Mouse (Mus musculus) natural killer cell, adult 2 months (primary cell): ENCODE results near the gene Lmntd1.

Experiments
- DNase-seq, 2 experiments: peaks; one replicate each; pipeline ENCODE4 v3.0.0; 2022; ENCODE audit warnings: low spot score in 2 of 2

Lmntd1 gene

DNA sequence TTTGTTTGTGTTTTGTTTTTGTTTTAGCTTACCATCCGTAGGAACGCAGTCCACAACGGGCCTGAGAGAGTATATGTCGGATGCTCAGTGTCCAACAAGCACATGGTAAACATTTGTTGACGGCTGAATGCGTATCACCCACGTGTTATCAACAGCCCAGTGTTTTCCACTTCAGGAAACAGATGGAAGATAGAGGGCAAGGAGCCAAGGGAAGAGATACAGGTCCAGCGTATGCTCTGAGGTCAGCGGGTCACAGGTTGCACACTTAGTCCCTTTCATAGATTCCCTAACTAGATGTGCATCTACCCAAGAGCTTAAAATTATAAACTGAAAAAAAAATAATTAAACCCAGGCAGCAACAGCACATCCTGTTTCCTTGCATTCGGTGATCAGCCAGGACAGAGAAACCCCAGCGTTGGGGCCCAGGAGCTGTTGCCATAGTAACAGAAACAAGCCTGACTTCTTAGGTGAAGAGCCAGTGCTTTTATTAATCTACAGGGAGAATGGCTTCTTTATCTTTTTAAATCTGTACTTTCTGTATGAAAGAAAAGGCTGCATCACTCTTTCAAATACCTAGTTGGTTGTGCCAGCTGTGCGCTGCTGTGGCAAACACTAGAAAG, 128.0 kb downstream of the Lmntd1 start:
- DNase-seq = no peak

DNA sequence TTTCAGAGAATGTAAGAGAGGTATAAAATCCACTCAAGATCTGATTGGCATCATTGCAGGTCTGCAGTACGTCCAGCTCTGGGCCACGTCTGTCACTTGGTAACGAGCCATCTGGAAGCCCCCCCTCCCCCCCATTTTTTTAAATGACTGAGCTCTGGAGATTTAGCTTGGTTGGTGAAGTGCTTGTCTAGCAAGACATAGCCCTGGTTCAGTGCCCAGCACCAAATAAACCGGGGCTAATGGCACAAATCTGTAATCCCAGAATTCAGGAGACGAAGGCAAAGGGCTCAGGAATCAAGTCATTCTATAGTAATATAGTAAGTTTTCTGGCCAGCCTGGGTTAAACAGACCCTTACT, 130.8 kb downstream of the Lmntd1 start:
- no peak for DNase-seq

DNA sequence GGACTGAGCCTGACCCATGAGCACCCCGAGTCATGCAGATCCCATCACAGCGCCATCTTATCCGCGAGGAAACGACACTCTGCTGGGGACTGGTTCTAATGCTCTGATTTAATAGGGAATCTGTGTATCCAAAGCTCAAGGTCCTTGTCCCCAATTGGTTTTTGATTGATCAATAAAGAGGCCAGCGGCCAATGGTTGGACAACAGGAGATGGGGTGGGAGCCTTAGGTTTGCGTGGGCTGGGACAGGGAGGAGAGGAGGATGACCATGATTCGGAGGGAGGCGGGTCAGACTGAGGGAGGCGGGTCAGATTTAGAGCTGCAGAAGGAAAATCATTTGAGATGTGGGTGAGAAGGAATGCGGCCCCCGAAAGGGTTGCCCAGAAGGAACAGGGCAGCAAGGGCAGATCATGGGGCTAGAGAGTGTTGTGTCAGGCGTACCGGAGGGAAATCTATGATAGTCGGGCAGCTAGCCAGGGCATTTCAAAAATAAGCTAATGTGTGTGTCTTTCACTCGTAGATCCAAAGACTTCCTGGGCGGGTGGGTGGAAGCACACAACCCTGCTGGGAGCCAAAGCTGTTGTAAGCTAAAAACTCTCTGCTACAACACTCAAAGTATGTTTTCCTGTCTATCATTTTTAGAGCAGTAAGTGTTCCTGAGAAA, 131.3 kb downstream of the Lmntd1 start:
- DNase-seq = no peak

DNA sequence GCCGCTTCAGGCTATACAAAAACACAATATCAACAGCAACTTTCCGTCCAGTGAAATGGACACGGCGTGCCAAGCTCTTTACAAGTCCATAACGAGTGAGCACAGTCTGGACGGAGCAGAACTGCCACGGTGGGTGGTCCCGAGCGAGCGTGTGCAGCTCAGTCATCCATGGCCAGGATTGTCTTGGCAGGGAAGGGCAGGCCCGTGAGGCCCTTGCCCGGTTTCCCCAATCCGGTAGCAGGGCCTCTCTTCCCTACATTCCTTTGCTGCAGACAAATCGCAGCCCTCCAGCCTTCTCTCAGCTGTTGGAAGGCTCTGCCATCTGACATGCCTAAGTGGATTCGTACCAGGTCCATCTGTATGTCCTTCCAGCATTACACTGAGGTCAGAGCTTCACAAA, 132.2 kb downstream of the Lmntd1 start:
- DNase-seq = no peak

DNA sequence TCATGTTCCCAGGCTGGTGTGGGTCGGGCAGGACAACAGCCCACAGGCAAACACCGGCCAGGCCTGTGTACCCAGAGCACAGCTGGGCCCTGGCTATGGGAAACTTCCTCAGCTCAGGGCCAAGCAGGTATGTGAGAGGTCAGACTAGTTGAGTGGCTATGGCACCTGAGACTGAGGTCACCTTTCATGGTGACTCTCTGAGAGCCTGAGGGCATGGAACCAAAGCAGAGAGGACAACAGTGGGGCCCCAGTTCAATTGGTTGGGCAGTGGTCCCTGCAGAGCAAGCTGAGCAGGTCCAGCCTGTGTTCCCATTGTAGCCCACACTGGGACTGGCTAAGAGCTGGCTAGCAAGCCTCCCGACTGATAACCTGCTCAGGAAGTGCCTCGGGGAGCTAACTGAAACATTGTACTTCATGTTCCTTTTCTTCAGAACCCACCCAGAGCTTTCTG, 135.3 kb downstream of the Lmntd1 start:
- DNase-seq = no peak

DNA sequence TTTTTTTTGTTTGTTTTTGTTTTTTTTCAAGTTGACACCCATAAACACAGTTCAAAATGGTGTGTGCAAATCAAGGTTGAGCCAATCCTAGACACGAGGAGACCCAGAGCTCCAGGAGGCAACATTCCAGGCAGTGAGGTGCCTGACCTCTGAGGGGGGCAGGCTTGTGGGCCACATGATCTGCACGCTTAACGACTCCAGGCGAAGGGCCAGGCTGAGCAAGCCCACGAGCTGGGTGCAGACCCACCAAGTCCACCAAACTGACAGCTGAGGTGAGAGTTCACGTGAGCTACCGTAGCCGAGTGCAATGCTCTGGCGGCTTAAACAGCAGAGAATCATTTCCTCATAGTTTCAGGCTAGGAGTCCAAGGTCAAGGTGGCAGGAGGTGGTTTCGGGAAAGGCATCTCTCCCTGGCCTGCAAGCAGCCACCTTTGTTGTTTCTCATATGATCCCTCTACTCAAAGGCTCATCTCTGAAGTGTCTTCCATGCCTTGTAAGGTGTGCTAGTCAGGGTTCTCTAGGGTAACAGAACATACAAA, 136.7 kb downstream of the Lmntd1 start:
- no peak for DNase-seq

DNA sequence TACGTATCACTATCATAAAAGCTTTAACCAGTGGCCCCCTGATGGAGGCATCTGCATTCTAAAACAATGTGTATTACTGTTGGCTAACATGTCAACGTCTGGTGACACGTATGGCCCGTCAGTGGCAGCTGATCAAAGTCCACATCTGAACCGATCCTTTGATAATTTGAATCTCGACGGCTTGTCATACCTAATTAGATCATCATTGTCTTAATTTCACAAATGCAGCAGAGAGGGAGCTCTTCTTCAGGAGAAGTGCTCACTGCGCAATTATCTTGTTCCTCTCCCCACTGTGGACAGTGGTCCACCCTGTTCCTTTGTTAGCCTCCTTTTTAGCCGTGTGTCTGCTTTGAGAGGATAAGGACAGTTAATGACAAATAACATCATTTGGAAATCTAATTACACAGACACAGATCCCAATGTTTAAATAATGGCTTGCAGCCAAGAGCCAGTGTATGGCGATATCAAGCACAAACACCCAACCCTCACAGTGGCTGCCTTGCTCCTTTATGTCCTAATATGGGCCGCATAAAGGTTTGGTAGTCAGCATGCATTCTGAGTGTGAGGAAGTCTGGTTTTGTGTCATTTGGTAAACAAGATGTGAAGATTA, 142.4 kb downstream of the Lmntd1 start:
- no peak for DNase-seq

DNA sequence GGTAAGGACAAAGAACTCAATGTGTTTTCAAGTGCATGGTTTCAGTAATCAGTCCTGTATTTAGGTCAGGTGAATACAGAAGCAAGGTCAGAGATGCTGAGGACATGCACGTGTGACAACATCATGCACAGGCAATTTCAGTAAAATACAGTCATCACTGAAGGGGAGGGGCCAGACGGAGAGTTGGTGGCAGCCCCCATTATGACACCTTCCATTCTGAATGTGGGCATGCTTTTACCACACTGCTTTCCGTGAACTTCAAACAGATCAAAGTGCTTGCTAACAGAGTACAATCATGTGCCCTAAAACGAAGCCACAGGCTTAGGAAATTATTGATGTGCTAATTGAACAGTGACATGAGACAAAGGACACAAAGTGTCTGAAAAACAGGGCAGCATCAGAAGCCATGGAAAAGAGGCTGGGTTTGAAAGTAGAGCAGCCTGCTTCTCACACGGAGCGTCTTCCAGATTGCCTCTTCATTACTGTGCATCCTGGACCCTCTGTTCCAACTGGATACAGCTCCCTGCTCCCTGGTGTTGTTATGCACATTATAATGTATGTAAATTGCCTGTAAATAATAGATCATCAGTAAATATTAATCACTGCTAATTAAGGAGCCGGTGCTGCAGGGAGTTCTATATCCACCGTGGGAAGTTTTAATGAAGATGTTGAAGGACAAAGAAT, 144.7 kb downstream of the Lmntd1 start:
- no peak for DNase-seq

DNA sequence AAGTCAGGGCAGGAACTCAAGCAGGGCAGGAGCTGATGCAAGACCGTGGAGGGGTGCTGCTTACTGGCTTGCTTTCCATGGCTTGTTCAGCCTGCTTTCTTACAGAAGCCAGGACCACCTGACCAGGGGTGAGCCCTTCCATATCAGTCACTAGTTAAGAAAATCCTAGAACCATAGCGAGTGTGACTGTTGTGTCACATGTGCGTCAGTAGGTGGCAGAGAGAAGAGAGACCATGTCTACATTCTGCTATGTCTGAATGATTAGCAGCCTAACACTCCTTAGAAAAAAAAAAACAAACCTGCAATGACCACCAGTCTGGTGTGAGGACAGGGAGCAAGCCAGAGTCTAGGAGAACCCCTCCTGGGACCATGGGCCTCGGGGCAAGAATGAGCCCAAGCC, 150.1 kb downstream of the Lmntd1 start:
- DNase-seq = no peak

DNA sequence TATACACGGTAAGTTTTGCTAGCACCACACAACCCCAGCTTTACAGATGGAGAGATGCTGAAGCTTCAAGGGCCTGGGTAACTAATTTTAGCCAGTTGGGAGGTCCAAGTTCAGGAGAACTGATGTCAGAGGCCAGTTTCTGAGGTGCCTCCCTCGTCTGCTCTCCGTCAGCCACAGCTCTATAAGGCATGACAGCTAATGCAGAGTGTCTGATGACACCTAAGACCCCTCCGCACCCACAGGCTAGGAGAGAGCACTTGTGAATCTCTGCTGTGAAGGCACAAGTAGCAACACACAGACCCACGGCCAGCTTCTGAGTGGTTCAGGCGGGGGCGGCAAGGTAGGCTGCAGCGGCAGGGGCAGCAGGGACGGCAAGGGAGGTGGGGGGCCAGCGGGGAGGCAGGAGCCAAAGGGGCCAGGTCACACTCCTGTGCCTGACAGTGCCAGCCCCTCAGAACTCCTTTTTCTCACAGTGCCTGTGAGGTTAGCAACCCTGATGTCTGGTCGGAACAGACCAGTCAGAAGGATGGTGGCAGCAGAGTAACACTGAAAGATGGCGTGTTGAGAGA, 151.4 kb downstream of the Lmntd1 start:
- no peak for DNase-seq

DNA sequence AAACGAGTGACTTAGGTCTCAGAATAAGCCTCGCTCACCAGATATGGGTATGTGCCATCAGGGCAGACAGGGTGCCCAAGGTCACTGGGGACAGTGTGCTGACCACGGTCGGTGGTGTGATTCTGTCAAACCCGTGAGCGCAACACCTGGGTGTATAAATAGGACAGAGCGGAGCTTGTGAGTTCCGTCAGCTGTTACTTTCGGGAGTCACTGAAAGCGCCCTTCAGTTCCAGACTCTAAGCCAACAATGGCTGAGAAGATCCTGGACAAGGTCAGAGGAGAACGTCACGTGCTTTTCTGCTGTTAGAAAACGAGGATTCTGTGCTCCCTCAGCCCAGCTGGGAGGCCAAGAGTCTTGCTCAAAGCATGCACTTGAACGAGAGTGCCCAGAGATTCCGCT, 157.1 kb downstream of the Lmntd1 start:
- DNase-seq = no peak

DNA sequence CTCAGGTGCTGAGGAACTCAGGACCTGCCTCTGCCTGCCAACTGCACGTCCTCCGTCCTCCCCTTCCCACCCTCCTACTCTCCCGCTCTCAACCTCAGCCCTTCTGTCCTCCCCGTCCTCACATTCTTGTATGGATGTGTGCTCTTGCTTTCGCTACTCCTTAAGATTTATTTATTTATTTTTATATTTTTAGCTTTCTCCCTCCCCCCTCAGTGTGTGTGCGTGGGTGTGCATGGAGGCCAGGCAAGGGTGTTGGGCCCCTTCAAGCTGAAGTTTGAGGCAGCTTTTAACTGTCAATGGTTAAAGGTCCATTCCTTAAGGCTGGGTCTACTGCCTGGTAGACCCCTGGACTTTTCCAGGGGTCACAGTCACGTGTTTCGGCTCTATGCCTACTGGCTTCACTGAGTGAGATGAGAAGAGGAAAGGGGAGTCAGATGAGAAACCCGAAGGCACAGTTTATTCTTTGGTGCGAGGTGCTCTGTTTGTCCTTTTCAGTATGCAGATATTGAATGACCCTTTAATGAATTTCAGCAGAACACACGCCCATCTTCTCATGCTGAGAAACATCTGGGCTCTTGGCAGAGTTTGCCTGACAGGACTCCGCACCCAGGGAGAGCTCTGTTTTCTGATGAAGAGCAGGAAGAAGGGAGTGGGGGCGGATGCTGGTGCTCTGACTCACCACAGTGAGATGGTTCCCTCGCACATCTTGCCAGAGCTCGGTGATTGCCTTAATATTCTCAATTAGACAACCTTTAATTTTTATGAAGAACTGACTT, 163.3 kb downstream of the Lmntd1 start:
- DNase-seq = no peak

DNA sequence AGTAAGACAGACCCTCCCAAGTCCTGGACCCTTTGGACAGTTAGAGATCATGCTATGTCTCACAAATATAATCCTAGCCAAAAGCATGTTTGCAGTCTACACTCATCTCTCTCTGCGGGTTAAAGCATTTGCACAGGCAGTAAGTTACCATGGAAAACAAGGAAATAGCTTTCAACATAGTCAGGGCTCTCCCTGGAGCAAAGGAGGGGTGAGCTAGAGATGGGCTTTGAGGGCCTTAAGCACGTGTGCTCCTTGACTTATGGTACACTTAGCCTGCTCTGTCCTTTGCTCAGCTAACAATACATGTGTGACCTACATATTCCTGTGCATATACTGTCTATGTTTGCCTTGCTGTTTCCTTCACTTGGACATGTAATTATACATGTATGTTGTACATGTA, 165.8 kb downstream of the Lmntd1 start:
- no peak for DNase-seq

DNA sequence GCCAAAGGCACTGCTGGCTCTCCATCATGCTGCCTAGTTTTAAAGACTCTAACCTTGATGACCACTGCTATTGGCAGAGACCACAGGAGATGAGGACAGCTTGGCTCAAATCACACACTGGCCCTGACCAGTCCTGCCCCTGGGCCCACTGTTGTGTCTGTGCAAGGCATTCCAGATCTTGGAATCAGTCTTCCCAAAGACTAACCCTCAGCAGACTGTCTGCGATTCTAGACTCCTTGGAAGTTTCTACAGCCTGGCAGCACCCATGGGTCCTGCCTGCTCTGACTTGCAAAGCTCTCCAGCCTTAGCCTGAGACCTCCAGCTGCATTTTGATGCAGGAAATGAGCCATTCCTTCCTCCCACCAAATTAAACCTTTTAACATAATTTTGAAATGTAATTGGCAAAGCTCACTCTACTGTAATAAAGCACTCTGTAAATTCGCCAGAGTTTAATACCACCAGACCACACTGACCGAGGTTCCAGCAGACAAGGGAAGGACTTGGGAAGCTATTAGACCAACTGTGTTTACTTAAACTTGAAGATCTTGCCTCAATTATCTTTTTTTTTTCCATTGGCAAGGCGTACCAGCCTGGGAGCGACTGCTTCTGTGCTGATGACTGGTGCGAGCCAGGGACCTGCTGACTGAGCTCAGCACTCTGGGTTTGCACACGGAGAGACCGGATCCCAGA, 168.2 kb downstream of the Lmntd1 start:
- no peak for DNase-seq

DNA sequence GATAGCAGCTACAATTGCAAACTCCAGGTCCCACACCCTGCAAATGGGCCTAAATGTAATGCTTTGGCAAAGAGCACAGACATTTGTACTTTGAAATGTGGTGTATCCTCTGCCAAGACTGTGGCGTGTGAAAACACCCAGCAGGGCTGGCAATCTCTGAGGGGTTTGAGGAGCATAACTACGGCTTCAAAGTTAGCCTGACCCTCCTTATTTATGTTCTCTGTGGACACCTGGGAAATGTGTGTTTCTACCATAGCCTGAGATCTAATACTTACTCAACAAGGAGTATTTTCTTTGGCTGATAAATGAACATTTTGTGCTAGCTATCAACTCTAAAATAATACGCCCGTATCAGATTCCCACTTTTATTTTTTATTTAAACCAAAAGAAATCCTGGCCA, 168.7 kb downstream of the Lmntd1 start:
- DNase-seq = no peak

DNA sequence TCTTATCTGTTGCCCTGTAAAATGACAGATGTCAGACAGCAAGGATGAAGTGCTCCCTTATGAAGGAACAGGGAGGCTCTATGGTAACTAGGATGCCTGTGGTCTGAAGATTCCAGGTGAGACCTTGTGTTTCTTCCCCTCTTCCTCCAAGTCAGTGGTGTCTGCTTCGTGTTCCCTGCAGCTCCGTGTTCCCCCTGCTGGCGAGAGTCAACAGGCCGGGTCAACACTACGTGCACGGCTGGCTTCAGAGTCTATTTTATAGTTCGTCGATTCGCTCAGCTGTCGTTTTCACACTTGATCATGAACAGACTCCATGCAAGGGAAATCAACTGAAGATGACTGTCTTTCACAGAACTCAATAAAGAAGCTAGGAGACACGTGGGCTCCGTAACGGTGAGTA, 171.3 kb downstream of the Lmntd1 start:
- DNase-seq = no peak

DNA sequence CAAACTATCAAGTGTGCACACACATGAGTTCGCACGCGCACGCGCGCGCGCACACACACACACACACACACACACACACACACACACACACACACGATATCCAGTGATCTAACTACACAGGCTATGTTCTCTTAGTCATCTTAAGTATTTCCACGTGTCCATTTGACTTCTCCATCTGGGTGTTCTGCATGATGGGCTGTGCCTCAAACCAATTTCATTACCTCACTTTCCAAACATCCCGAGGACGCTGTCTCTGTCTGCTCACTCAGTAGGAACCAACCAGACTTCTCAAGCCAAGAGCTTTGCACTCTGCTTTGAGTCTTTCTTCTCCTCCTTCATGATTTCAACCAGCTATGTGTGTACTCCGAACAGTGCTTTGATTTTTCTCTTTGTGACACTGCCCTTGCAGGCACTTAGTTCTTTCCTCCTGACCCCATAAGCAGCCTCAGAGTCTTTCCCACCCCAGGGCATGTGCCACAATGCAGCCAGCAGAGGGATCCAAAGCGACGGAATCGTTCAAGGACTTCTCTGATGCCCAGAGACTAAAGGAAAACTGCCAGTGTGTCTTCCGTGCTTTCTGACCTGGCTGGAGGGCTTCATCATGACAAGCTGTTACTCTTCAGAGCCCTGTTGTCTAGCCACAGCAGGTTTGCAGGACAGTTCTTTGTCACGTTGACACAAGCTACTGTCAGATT, 172.6 kb downstream of the Lmntd1 start:
- DNase-seq = no peak

DNA sequence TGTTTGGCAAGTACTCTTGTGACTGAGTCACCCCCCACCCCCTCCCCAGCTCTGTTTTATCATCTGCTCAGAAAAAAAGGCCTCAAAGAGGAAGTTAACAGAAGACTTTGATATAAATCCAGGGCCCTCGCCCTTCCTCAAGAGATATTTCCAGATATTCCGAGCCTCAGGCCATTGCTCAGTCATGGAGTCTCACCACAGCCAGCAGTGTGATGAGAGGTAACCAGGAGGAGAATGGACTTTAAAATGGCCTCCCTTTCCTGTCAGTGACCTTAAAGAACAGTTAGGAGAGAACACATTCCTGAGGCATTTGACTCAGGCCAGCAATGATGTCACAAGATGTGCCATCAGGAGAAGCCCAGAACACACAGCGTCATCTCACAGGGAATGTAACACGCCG, 175.3 kb downstream of the Lmntd1 start:
- no peak for DNase-seq

DNA sequence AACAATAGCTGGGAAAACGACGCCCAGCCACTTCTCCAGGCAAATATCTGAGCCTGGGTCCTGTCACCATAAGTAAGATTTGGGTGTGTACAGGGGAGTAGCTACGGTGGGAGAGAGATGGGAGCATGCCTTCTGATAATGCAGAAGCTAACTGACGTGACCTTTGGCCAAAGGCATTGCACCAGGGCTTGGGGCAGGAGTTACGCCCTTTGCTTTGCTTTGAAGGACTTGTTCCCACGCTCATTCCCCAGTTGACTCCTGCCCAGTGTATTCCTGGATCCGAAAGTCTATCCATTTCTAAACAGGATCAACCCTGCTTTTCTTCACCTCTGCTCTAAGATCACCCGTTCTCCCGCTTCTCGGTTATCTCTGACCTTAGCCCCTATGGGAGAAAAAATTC, 178.4 kb downstream of the Lmntd1 start:
- DNase-seq = no peak

DNA sequence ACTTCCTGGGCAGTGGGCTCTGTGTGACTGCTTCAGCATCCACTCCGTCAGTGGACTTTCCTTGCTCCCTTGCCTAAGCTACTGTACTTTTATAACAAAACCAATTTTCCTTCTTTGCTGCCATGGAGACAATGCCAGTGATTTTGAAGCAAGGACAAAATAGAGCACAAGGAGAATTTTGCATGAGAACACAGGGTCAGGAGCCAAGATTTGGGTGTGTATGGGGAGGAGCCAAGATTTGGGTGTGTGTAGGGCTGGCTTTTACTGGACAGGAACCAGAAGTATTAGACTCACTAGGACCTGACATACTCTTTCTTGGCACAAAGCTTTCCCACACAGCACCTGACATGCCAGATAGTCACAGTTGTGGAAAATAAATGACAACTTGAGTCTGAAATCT, 179.0 kb downstream of the Lmntd1 start:
- no peak for DNase-seq
